Mouse (Mus musculus) cortical plate, adult 2 months (tissue): ENCODE results near the gene Sash3.

Experiments used
- CTCF ChIP-seq: fragments of 200-500 bp; IDR thresholded peaks from 2 replicates; pipeline ENCODE4 v1.5.1; 2011; ENCODE audit warnings: mild to moderate bottlenecking, control low read depth, low read length; ENCODE audit not compliant: insufficient read depth; ENCODE audit errors: extremely low read depth
- POLR2A ChIP-seq: fragments of 200-500 bp; IDR thresholded peaks from 2 replicates; pipeline ENCODE4 v1.6.1; 2011; ENCODE audit warnings: mild to moderate bottlenecking, low read length, control low read depth; ENCODE audit not compliant: insufficient read depth; ENCODE audit errors: extremely low read depth

GRCm38 (mm10) chrX:48153414-48153813, 7.2 kb downstream of the Sash3 start:
- TF ChIP-seq CTCF (no peak), POLR2A (no peak)
